Mouse (Mus musculus) brain, adult 2 months (tissue): ENCODE results near the gene Nlrp3.

Experiments used
- DNase-seq: peaks from one replicate; pipeline ENCODE4 v3.0.0; 2011; ENCODE audit warnings: low read depth, low spot score

Gene Nlrp3

GRCm38 (mm10) chr11:59611646-59612045 lies 70.3 kb downstream of the Nlrp3 start:
- no peak for DNase-seq

GRCm38 (mm10) chr11:59614120-59614519 lies 72.8 kb downstream of the Nlrp3 start:
- peak; percentile 81 for DNase-seq
